Mouse (Mus musculus) frontal cortex, postnatal 36 days (tissue): ENCODE results near the gene Xirp2.
"Not testable (repeated sequence)": the region's sequence is repeated elsewhere in the genome, so short reads cannot be mapped to it uniquely, and the experiment has no call there.

Source experiments
- DNase-seq, 2 experiments: peaks; one replicate each; pipeline ENCODE4 v3.0.0; 2022; ENCODE audit warnings: low spot score in 2 of 2

Xirp2 gene

DNA sequence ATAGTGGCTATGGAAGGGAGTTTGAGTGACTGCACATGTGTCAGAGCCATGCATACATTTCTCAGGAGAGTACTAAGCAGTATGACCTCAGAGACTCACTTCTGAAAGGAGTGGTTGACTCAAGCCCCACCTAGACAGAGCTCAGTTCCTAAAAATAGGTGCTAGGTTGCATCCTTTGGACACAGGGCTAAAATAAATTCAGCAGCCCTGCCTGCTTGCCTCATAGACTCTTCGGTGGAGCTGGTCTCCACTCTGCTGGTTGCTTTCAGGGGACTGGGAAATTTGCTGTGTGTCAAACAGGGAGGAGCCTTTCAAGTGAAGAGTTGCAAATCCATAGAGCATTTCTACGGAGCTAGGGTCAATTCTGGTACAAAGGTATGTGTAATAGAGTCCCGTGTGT is at the start of gene Xirp2:
Xirp2 (plus strand) TSS at position 223 of the 400 bp plus-strand sequence.
- DNase-seq = no peak

DNA sequence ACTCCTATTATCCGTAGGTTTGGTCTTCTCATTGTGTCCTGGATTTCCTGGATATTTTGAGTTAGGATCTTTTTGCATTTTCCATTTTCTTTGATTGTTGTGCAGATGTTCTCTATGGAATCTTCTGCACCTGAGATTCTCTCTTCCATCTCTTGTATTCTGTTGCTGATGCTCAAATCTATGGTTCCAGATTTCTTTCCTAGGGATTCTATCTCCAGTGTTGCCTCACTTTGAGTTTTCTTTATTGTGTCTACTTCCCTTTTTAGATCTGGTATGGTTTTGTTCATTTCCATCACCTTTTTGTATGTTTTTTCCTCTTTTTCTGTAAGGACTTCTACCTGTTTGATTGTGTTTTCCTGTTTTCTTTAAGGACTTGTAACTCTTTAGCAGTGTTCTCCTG is 32.4 kb upstream of the Xirp2 start, which contains the start of gene Gm21830:
Gm21830 (plus strand) TSS at position 301 of the 400 bp plus-strand sequence.
- DNase-seq = not testable (repeated sequence)

DNA sequence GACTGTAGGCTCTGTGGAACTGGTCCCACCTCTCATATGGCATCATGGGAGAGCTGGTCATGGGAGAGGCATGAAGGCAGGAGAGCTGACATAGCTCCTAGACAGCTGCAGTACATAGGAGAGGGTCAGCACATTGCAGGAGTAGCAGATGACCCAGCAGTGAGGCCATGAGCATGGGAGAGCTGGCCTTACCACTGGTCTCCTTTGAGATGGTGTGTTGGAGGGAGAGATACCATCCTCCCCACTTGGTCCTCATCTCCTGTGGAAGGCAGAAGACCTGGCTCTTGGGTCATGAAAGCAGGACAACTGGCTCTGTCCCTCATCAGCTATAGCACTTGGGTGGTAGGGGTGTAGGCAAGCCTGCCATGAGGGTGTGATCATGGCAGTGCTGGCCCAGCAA is 24.9 kb upstream of the Xirp2 start:
- DNase-seq = no peak

DNA sequence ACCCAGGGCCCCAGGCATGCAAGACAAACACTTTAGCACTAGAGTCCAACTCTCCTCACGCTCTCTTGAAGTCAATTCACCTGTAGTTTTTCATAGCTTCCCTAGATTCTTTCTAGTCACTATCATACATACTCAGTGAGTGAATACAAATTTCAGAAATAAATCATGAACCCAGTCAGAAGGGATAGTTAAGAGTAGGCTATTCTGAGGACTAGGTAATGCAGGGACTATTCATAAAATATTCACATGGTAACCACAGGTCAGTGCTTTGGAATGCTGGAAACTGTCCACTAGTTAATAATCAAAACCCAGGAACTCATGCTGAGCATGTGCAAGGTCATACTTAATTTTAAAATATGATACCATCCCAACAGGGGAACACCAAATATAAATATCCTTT is 23.0 kb upstream of the Xirp2 start:
- DNase-seq = no peak

DNA sequence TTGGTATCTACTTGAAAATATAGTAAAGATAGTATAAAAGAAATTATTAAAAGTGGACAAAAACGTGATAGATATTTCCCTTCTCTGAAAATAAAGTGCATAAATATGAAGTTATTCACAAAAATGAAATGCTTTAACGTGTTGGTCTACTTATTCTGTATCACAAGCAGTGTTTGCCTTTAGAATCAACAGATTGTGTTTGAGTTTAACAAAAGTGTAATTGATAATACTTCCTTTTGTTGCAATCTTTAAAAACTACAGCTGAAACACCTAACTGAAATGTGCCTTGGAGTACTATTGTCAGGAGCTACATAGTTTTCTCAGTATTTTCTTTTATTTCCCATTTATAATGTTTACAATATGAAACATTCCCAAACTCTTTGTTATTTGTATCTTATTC is 12.7 kb upstream of the Xirp2 start, which contains the start of gene Gm26727:
Gm26727 (minus strand) TSS at position 101 of the 400 bp plus-strand sequence.
- DNase-seq = no peak

DNA sequence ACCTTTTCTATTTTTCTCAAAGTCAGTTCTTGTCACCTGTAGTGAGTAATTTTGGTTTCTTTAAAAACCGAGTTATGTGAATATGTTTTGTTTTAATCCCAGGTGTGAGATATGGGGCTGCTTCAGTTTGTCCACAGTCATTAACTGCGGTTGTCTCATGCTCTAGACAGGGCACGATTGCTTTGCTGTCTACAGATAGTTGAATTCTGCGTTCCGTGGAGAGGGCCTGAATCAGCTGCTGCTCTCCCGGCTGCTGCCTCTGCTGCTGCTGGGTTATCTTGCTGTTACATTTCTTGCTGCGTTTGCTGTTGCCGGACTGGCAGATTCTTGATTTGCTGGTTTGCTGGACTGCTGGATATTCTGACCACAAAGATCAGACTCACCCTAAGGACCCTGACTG is 7.5 kb upstream of the Xirp2 start:
- DNase-seq = no peak

DNA sequence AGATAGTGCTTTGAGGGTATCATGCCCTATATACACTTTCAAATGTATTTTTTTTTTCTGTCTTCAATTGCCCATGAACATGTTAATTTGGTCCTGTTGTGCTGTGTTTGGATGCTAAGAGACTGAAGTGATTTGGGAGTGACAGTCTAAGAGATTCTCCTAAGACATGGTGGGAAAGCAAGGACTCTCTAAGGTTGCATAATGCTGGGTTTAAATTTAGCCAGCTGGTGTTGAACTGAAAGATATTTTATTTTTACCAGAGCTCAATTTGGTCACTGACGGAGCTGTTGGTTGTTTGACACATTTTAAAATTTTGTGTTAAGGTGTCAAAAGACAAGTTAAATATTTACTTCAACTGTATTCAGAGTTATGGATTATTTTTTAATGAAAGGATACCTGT is 970 bp downstream of the Xirp2 start:
- DNase-seq = no peak

DNA sequence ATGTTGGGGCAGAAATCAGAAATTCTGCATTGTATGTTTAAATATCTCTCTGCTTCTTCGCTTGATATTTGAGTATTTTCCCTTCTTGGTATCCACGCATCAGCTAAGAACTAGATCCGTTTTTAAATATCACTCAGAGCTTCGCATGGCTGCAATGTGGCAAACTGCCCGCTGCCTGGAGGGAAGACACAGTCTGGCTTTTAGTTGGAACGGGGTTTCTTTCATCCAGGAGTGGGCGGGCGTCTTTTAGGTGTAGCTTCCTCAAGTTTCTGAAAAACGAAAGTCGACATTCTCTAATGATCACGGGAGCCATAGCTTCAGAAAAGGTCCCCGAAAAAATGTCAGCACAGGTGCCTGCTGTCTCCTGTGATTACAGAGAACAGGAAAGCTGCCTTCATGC is 1.4 kb downstream of the Xirp2 start:
- DNase-seq = peak; percentile 46 to 49

DNA sequence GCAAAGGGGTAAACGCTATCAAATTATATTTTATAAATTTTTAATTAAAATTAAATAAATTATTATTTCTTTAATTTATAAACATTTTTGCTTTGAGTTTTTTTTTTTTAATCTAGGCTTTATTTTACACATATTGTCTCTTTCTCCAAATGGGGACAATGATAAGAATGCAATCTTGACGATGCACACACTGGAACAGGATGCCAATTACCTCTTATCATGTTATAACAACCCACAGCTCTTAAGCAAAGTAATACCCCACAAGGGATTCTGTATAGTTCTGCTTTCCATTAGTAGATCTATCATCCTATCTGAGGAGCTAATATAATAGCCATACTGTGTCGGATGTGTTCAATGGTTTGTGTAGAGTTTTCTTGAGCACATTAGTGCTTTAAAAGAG is 15.1 kb downstream of the Xirp2 start:
- no peak for DNase-seq

DNA sequence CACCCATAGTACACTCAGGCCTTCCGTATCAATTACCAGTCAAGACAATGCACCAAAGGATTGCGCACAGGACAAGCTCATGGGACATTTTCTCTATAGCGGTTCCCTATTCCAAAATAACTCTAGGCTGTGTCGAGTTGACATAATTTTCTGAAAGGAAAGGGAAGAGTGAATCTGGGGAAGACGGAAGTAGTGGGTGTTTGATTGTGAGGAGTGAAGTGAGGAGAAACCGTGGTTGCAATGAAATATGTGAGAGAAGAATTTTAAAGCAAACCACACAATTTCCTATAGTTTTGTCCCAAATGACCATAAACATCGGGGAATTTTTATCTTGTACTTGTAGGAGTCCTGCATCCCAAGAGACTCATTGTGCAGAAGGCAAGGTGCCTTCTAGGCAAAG is 21.2 kb downstream of the Xirp2 start:
- no peak for DNase-seq

DNA sequence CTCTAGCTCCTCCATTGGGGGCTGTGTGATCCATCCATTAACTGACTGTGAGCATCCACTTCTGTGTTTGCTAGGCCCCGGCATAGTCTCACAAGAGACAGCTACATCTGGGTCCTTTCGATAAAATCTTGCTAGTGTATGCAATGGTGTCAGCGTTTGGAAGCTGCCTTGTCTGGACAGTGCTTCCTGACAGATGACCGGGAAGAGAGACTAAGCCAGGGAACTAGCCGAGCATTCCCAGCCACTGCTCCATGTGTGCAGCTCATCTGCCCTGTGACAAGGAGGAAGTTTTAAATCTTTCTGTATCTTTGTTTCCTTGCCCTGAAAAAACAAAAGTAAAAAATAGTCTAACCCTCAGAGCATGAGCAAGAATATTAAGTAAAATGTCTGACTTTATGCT is 24.2 kb downstream of the Xirp2 start:
- DNase-seq = not testable (repeated sequence)

DNA sequence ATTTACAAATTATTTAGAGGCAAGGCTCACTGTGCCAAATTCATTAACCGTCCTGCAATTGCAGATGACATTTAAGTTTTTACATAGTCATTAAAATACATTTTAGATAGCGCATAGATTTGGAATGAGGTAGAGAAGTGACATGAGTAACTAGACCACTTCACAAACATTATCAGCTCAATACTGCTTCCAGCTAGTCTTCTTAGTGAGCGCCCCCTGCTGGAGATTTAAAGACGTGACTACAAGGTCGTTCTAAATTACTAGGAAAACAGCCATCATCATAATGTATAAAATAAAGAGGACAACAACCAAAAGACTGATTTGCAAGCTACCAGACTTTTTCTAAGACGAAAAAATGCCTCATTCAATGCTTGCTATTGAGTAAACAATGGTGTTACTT is 32.0 kb downstream of the Xirp2 start:
- DNase-seq = peak; percentile 25 to 51

DNA sequence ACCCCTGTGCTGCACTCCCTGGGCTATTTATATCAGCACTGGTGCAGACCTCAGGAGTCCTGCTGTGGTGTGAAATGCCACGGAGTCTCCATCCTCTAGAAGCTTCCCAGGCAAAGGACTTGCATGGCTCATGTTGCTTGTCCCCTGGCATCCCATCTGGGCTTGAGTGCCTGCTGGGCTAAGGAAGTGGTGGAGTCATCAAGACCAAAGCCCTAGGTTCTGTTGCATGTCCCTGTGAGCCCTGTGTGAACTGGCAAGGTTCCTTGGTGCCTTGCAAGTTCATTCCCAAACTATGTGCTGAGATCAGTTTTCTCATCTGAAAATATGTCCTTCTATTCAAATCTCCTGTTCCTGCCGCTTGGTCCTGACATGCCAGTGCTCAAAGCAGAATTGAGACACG is 35.2 kb downstream of the Xirp2 start:
- no peak for DNase-seq

DNA sequence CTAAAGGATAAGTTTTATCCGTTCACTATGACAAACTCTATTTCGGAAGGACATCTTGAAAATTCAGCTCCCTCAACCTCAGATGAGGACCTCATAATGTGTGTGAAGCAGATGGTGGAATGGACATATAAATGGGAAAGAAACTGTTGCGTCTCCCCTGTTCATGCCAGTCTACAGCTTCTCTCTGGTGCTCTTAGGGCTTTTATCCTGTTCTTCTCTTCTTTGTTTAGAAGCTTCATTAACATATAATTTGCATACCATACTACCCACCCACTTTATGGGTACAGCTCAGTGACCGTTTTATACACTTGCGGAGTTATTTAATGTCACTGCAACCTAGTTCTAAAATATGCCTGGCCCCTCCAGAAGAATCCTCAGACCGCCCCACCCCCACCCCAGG is 40.9 kb downstream of the Xirp2 start:
- DNase-seq = no peak

DNA sequence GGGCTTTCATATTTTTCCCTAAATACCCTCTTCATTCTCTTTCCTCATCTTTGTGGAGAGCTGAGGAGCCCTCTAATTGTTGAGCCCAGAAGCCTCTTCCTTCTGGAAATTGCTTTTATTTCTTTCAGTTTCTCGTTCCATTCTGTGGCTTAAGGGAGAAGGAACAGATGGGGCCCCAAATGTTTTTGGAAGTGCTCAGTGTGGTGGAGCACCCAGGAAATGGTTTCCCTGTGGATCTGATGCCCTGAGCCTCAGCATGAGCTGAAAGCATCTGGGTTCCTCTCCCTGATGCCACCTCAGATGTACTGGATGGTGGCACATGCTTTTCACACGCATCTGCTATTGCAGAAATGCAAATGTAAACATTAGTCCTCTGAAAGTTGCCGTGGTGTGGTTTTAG is 41.4 kb downstream of the Xirp2 start:
- DNase-seq = peak in 1 of 2 experiments; percentile 58

DNA sequence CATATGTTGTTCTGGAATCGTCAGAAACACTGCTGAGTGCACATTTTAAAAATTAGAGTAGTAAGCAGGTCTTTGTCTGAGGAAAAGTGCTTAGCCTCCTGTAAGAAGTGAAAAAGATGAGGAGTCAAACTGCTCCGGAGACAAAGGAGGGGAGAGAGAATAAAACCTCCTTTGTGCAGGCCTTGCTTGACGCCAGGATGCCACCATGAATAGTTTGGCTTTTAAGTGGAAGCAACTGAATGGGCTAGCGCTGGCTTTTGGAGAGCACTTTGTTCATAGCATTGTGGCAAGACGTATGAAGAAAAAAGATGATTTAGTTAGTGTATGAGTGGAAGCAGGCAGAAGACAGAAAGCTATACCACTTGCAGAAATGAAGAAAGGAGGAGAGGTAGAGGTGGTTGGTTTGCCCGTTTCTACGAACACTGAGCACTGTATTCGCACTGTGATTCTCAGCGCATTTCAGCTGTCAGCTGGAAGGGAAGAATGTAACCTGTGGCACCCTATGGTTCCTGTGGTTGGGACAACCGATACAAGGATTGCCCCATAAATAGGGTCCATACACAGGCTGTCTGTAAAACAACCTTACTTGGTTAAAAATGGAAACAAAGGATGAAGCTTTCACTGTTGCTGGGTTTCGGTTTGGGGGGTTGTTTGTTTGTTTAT is 42.8 kb downstream of the Xirp2 start:
- DNase-seq = no peak

DNA sequence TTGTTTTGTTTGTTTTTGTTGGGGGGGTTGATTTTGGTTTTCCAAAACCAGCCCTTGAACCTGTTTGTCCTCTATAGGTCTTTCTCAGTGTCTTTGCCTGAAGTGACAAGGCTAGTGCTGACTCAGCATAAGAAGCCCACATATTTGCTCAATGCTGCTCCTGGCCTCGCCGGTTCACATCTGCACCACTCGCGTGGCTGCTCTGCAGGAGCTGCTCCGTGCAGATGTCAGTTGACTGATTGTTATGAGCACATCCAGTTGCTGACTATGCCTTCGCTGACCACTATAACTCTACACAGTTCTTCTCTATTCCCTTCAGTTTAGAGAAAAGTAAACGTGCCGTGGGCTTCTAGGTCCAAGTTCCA is 43.3 kb downstream of the Xirp2 start:
- DNase-seq = no peak

DNA sequence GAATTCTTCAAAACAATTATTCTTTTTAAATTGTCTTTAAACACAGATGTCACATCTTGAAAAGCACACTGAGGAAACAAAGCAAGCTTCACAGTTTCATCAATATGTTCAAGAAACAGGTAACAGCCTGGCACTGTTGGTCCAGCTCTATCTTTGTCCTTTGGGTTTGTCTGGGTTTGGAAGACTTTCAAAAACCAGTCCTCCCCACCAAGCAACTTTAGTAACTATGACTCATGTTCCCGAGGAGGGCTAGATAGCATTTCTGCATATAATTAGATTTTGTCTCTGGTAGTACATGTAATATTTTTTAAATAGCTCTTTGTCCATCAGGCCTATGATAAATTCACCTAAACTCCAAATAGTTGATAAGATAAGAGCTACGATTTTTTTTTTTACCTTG is 59.7 kb downstream of the Xirp2 start:
- peak in 1 of 2 experiments; percentile 24 for DNase-seq

DNA sequence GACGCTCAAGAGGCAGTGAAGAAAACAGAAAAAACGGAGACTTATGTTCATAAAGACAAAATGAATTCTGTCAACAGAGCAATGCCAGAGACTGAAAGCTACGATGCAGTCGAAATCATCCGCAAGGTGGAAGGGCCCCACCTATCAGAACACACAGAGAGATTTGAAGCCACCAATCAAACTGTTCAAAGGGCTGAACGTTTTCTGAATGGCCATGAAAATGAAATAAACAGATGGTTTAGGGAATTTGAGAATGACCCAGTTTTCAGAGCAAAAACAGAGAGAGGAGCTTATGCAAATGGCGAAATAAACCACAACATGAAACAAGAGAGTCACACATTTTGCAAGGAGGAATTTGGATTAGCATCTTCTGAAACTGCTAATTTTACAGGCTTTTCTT is 70.6 kb downstream of the Xirp2 start:
- peak; percentile 17 to 59 for DNase-seq

DNA sequence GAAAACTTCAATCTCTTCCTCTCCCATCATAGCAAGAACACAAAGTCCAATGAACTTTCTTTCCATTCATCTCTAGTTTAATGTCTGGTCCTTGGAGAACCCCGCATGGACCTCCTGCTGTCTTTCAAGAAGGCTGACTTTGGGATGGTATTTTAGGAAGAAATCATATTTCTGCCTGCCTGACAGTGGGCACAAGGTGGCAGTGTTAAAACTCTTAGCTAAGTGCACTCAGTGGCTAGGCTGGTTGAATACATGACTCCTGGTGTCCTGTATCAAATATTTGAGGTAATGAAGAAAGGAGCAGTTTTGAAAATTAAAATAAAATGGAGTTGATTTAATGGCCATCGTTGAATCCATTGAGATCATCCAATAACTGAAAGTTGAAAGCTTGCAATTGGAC is 89.5 kb downstream of the Xirp2 start:
- no peak for DNase-seq

DNA sequence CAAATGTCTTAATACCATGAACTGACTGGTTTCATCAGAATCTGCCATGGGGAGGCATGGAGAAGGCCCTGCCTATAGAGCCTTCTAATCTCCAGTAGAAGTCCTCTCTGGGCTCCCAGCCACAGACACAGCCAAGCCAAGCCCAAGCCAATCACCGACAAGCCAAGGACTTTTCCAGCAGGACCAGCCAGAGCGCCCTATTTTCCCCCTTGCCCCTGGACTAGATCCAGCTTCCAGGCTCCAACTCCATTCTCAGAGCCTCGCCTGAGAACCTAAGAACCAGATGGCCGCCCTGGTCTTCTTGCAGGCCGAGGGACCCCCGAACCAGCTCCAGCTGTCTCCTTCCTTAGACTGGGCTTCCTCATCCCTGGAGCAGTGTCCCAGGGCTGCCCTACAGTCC is 93.6 kb downstream of the Xirp2 start:
- no peak for DNase-seq

DNA sequence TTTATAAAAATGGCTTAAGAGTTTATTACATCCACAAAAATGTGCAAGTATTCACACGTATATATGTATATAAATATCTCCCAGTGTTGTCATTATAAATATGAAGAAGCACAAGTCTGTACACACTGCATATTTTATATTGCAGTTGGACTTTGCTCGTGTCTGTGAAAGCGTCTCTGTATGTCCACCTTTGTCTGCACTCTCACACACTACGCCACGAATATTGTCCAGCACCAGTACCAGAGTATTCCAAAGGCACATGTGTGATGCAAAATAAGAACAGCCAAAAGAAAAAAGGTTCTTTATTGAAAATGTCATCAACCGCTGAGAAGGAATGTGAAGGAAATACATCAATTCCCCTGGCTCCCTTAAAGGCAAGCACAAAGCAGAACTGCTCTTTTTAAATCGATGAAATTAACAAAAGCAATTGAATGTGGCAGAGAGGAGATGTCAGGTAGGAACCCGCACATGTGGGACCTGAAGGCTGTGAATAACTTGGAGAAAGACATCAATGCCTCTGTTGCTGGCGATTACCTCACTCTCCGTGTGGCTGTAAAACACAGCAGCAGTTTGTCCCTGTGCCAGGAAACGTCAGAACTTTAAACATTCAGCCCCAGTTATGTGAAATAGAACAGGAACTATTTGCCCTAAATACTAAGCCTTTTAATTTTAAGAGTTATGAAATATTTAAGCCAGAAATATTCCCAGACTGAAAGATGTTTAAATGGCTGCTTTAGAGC is 96.3 kb downstream of the Xirp2 start:
- no peak for DNase-seq

DNA sequence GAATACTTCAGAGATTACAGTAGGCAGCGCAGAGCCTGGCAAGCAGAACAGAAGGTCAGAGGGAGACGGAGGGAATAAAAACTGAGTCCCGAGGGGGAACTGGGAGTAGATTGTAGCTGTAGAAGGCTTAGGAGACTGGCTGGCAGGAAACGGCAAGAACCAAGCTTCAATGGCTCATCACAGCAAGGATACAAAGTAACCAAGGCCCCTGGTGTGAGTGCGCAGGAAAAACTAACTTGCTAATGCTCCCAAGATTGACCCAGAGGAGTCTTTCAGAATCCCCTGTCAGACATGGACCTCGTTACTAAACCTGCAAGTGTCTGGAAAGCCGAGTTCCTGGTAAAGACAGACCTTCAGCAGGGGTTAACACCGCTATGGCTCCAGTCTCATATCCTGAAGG is 98.6 kb downstream of the Xirp2 start:
- DNase-seq = no peak
